Mouse (Mus musculus) bone marrow macrophage, adult 2 months (primary cell): ENCODE results near the gene Nfe2. TPM values are rescaled to one million over a fixed set of nuclear protein-coding genes. Genes with fewer than 3 reads are reported as not detected.

Experiments
- H3K27ac ChIP-seq: 2 replicates; pipeline ENCODE4 v1.5.1; 2012; ENCODE audit warnings: low read depth, low read length; ENCODE audit not compliant: insufficient read depth
- H3K4me1 ChIP-seq: 2 replicates; pipeline ENCODE4 v1.6.1; 2012; ENCODE audit warnings: low read length; ENCODE audit not compliant: control insufficient read depth, insufficient read depth
- H3K4me3 ChIP-seq: 2 replicates; pipeline ENCODE4 v1.5.1; 2012; ENCODE audit warnings: mild to moderate bottlenecking, low read length, moderate library complexity; ENCODE audit not compliant: insufficient read depth
- CTCF ChIP-seq: IDR thresholded peaks from 2 replicates; pipeline ENCODE4 v1.5.1; 2012; ENCODE audit warnings: low read depth, mild to moderate bottlenecking, low read length, moderate library complexity
- POLR2A ChIP-seq: IDR thresholded peaks from 2 replicates; pipeline ENCODE4 v1.6.1; 2012; ENCODE audit warnings: mild to moderate bottlenecking, low read depth, low read length, borderline replicate concordance
- polyA plus RNA-seq: library from polyadenylated mRNA; stranded (reverse); fragments of >200 nt; gene quantifications from 2 replicates; pipeline ENCODE4 v1.2.4, GENCODE M21; 2012; ENCODE audit not compliant: missing spikeins, insufficient read depth, insufficient read length

The Nfe2 gene
- polyA plus RNA-seq, 1 experiment = 1.7 TPM

DNA sequence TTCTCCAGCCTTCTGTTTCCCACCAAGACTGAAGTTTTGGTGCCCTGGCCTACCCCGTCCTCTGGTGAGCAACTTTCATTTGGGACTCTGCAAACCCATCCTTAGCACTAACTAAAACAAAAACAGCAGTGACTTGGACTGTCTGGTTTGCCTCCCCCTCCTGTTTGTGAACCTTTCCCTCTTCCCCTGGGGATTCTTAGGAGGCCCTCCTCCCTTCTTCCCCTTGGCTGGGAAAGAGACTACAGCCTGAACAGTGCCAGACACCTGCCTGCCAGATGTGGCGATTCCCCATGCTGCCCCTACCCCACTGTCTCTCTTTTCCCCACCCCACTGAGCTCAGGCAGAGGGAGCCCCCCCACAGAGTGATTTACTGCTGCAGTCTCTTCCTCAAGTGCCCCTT is 42.8 kb upstream of the Nfe2 start:
- no peak for TF ChIP-seq POLR2A
- no peak for TF ChIP-seq CTCF
- no peak overlapping the region for H3K4me3 ChIP-seq
- peaks cover 16% of the 10 kb centered on the region for H3K4me1 ChIP-seq
- H3K27ac ChIP-seq = no peak overlapping the region

DNA sequence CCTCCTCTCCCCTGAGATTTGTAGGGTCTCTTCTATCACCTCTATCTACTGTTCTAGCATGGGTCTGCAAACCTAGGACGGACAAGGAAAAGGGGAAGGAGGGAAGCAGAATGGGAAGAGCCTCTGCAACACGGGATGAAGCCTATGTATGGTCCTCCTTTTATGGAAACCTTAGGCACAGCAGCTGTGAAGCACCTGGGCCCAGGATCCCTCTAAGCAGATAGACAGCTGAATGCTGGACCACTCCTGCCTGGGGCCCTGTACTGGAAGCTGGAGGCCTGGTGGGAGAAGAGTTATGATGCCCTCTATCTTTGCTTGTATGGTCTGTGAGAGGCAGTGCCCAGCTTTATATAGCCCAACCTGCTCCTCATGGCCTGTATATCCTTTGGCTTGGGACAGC is 42.4 kb upstream of the Nfe2 start:
- no peak for TF ChIP-seq POLR2A
- TF ChIP-seq CTCF = no peak
- Histone ChIP-seq H3K4me1 (peaks cover 16% of the 10 kb centered on the region), H3K4me3 (no peak overlapping the region), H3K27ac (no peak overlapping the region)

- H3K4me1 ChIP-seq = peaks cover 16% of the 10 kb centered on the region
- TF ChIP-seq CTCF (no peak), POLR2A (no peak)
- H3K4me3 ChIP-seq = no peak overlapping the region
- no peak overlapping the region for H3K27ac ChIP-seq
These were observed 41.9 kb upstream of the Nfe2 start for GRCm38 (mm10) chr15:103300067-103300471.

DNA sequence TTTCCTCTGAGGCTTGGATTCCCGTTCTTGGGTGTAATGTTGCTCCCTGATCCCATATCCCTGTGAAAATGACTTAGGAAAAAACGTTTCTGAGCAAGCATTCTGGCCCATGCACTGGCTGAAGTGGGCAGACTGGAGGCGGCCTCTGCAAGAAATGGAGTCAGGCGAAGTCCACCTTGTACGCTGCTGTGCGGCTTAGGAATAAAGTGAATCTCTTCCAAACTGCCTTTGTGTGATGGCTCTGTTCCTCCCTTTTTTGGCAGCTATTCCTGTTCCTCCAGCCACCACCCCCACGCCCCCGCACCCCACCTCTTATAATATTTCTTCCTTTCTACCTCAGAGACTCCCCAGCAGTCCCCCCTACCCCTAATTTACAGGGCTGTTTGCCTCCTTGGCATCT is 41.4 kb upstream of the Nfe2 start:
- peaks cover 16% of the 10 kb centered on the region for H3K4me1 ChIP-seq
- H3K27ac ChIP-seq = no peak overlapping the region
- no peak for TF ChIP-seq POLR2A
- TF ChIP-seq CTCF = no peak
- H3K4me3 ChIP-seq = no peak overlapping the region

GRCm38 (mm10) chr15:103298861-103299616 is 40.8 kb upstream of the Nfe2 start:
- H3K27ac ChIP-seq = no peak overlapping the region
- no peak for TF ChIP-seq CTCF
- no peak for TF ChIP-seq POLR2A

GRCm38 (mm10) chr15:103298026-103298425 is 39.8 kb upstream of the Nfe2 start:
- TF ChIP-seq CTCF = no peak
- no peak for TF ChIP-seq POLR2A
- Histone ChIP-seq H3K4me1 (0 out of 2 replicates have a peak, but pooled peaks cover 3% of the 10 kb centered on the region), H3K27ac (no peak overlapping the region), H3K4me3 (no peak overlapping the region)

More at GRCm38 (mm10) chr15:103298861-103299616, 40.8 kb upstream of the Nfe2 start:
- H3K4me1 ChIP-seq = peaks cover 11% of the 10 kb centered on the region
- no peak overlapping the region for H3K4me3 ChIP-seq

- H3K27ac ChIP-seq = no peak overlapping the region
- H3K4me1 ChIP-seq = 0 out of 2 replicates have a peak, but pooled peaks cover 3% of the 10 kb centered on the region
- TF ChIP-seq CTCF = no peak
- TF ChIP-seq POLR2A = no peak
- no peak overlapping the region for H3K4me3 ChIP-seq
These were observed 39.1 kb upstream of the Nfe2 start for GRCm38 (mm10) chr15:103297313-103297712.

- TF ChIP-seq POLR2A (no peak), CTCF (no peak)
These were observed 37.6 kb upstream of the Nfe2 start for GRCm38 (mm10) chr15:103295851-103296250.

GRCm38 (mm10) chr15:103294649-103295048 is 36.4 kb upstream of the Nfe2 start:
- TF ChIP-seq POLR2A (no peak), CTCF (no peak)
- Histone ChIP-seq H3K4me1 (no peaks in the 10 kb centered on the region), H3K27ac (no peak overlapping the region)

More at GRCm38 (mm10) chr15:103295851-103296250, 37.6 kb upstream of the Nfe2 start:
- H3K4me1 ChIP-seq = no peaks in the 10 kb centered on the region
- no peak overlapping the region for H3K4me3 ChIP-seq
- H3K27ac ChIP-seq = no peak overlapping the region

GRCm38 (mm10) chr15:103293375-103293774 is 35.2 kb upstream of the Nfe2 start:
- Histone ChIP-seq H3K27ac (no peak overlapping the region), H3K4me1 (no peaks in the 10 kb centered on the region), H3K4me3 (no peak overlapping the region)
- TF ChIP-seq CTCF (no peak), POLR2A (no peak)

More at GRCm38 (mm10) chr15:103294649-103295048, 36.4 kb upstream of the Nfe2 start:
- H3K4me3 ChIP-seq = no peak overlapping the region
